Mouse (Mus musculus) kidney, adult 8-10 months (tissue): ENCODE measurements around the gene Rpa1.
"Not testable (repeated sequence)": the region's sequence is repeated elsewhere in the genome, so short reads cannot be mapped to it uniquely, and the experiment has no call there.

Source experiments
- DNase-seq, 2 experiments: peaks; one replicate each; pipeline ENCODE4 v3.0.0; 2022

Rpa1 gene

GRCm38 (mm10) chr11:75283784-75284183 lies 64.3 kb downstream of the Rpa1 start:
- DNase-seq: not testable (repeated sequence)

- DNase-seq: no peak
Observed at GRCm38 (mm10) chr11:75282496-75283120, 65.5 kb downstream of the Rpa1 start.

- no peak for DNase-seq
Observed at GRCm38 (mm10) chr11:75281380-75282256, 66.5 kb downstream of the Rpa1 start.

GRCm38 (mm10) chr11:75280435-75281001 lies 67.6 kb downstream of the Rpa1 start:
- DNase-seq: no peak

GRCm38 (mm10) chr11:75280066-75280410 lies 68.1 kb downstream of the Rpa1 start:
- no peak for DNase-seq

GRCm38 (mm10) chr11:75279342-75280065 lies 68.6 kb downstream of the Rpa1 start:
- peak; percentile 42 to 46 for DNase-seq

- no peak for DNase-seq
Observed at GRCm38 (mm10) chr11:75279013-75279341, 69.1 kb downstream of the Rpa1 start.

- DNase-seq: no peak
Observed at GRCm38 (mm10) chr11:75278115-75278514, 70.0 kb downstream of the Rpa1 start.

- no peak for DNase-seq
Observed at GRCm38 (mm10) chr11:75275035-75275434, 73.1 kb downstream of the Rpa1 start.

GRCm38 (mm10) chr11:75273466-75273865 lies 74.7 kb downstream of the Rpa1 start:
- no peak for DNase-seq

GRCm38 (mm10) chr11:75270985-75271434 lies 77.1 kb downstream of the Rpa1 start:
- DNase-seq: no peak

GRCm38 (mm10) chr11:75270276-75270984 lies 77.7 kb downstream of the Rpa1 start:
- no peak for DNase-seq

GRCm38 (mm10) chr11:75269213-75269612 lies 78.9 kb downstream of the Rpa1 start:
- DNase-seq: no peak

- DNase-seq: no peak
Observed at GRCm38 (mm10) chr11:75268492-75268891, 79.6 kb downstream of the Rpa1 start.

GRCm38 (mm10) chr11:75267826-75268281 lies 80.3 kb downstream of the Rpa1 start:
- peak; percentile 61 to 69 for DNase-seq

- no peak for DNase-seq
Observed at GRCm38 (mm10) chr11:75265545-75265944, 82.6 kb downstream of the Rpa1 start.

- no peak for DNase-seq
Observed at GRCm38 (mm10) chr11:75264550-75264949, 83.6 kb downstream of the Rpa1 start.

GRCm38 (mm10) chr11:75263964-75264312 lies 84.2 kb downstream of the Rpa1 start:
- no peak for DNase-seq

- DNase-seq: peak; percentile 36
Observed at GRCm38 (mm10) chr11:75263274-75263963, 84.7 kb downstream of the Rpa1 start.

- DNase-seq: no peak
Observed at GRCm38 (mm10) chr11:75262791-75263190, 85.3 kb downstream of the Rpa1 start.

- no peak for DNase-seq
Observed at GRCm38 (mm10) chr11:75262181-75262580, 85.9 kb downstream of the Rpa1 start.

- no peak for DNase-seq
Observed at GRCm38 (mm10) chr11:75261730-75262129, 86.4 kb downstream of the Rpa1 start.
